Mouse (Mus musculus) megakaryocyte, embryonic 14.5 days (primary cell): ENCODE measurements around the gene Olfr543.

Experiments
- FLI1 ChIP-seq: IDR thresholded peaks from 2 replicates; pipeline ENCODE4 v1.6.1; 2012; ENCODE audit warnings: low read length, inconsistent platforms, mixed read lengths
- GATA1 ChIP-seq: IDR thresholded peaks from 3 replicates; pipeline ENCODE4 v1.6.1; 2012; ENCODE audit warnings: mixed read lengths, low read length, inconsistent platforms, borderline replicate concordance

DNA sequence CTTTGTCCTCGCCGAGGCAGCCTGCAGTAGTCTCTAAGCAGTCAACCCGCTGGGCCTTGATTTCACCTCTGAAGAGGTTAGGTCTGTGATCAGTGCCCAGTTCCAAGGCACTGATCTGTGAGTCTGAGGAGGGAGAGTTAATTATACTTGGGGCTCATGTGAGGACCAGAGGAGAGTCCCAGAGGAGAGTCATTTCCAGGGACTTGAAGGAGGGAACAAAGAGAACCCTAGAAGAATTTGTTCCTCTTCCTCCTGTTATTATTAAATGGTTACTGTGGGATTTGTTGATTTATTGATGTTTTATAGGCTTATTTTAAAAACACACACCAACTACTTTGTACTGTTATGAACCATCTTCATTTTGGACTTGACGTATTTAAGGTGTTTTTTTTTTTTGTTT, at the start of gene Olfr543:
- TF ChIP-seq GATA1 = no peak
- no peak for TF ChIP-seq FLI1
